Mouse (Mus musculus) hindbrain, embryonic 14.5 days (tissue): ENCODE results near the gene Noxo1. TPM values are rescaled to one million over a fixed set of nuclear protein-coding genes. Genes with fewer than 3 reads are reported as not detected.
"Not testable (repeated sequence)": the region's sequence is repeated elsewhere in the genome, so short reads cannot be mapped to it uniquely, and the experiment has no call there.

Experiments used
- ATAC-seq: fragments of 200-750 bp; cut with Nextera tagmentation; 2 replicates; pipeline ENCODE4 v1.8.0; 2017; ENCODE audit warnings: moderate number of reproducible peaks, mild to moderate bottlenecking, moderate TSS enrichment, moderate library complexity; ENCODE audit not compliant: low FRiP score
- DNase-seq: peaks from one replicate; pipeline ENCODE4 v3.0.0-alpha.2; 2015; ENCODE audit warnings: low spot score
- H3K27ac ChIP-seq: fragments of 300-500 bp; sonication (generic); 2 replicates; pipeline ENCODE4 v1.5.1; 2014; ENCODE audit warnings: mild to moderate bottlenecking, moderate library complexity
- H3K27me3 ChIP-seq: fragments of 300-500 bp; sonication (generic); 2 replicates; pipeline ENCODE4 v1.6.1; 2014; ENCODE audit warnings: mild to moderate bottlenecking, low read length, mixed read lengths; ENCODE audit not compliant: control insufficient read depth, insufficient read depth
- H3K36me3 ChIP-seq: fragments of 300-500 bp; sonication (generic); replicated peaks from 2 replicates; pipeline ENCODE4 v1.6.1; 2014; ENCODE audit not compliant: control insufficient read depth, insufficient read depth
- H3K4me1 ChIP-seq: fragments of 300-500 bp; sonication (generic); replicated peaks from 2 replicates; pipeline ENCODE4 v1.6.1; 2014; ENCODE audit warnings: antibody characterized with exemption, low read length, mixed read lengths; ENCODE audit not compliant: control insufficient read depth, insufficient read depth
- H3K4me2 ChIP-seq: fragments of 300-500 bp; sonication (generic); replicated peaks from 2 replicates; pipeline ENCODE4 v1.6.1; 2014; ENCODE audit warnings: mild to moderate bottlenecking, moderate library complexity
- H3K4me3 ChIP-seq: fragments of 300-500 bp; sonication (generic); replicated peaks from 2 replicates; pipeline ENCODE4 v1.5.1; 2014; ENCODE audit warnings: mild to moderate bottlenecking, low read length
- H3K9ac ChIP-seq: fragments of 300-500 bp; sonication (generic); 2 replicates; pipeline ENCODE4 v1.6.1; 2014
- H3K9me3 ChIP-seq: fragments of 300-500 bp; sonication (generic); 2 replicates; pipeline ENCODE4 v1.6.1; 2016; ENCODE audit warnings: low read length; ENCODE audit not compliant: control insufficient read depth
- WGBS: fragments of 180-500 bp; shearing (Covaris S2); extraction: QIAGEN DNeasy Blood & Tissue Kit; methylation state at CpG from one replicate; pipeline ENCODE4 v1.1.7; 2014; 5-methylcytosine and 5-hydroxymethylcytosine counted together
- polyA plus RNA-seq: library from polyadenylated mRNA; unstranded; fragments of >200 nt; fragmentation: Nextera tagmentation; extraction: Ambion mirVana; gene quantifications from 2 replicates; pipeline ENCODE4 v1.2.1, GENCODE M21; 2014

Gene Noxo1
- polyA plus RNA-seq, 1 experiment from 2014 or later = 2.4 TPM

GRCm38 (mm10) chr17:24653967-24654710 lies 41.9 kb upstream of the Noxo1 start:
- peak overlapping the region; percentile 15; the same call in 1 of the 2 replicates for H3K4me3 ChIP-seq
- peak overlapping the region; percentile 52 for H3K4me2 ChIP-seq
- peaks cover 40% of the 10 kb centered on the region for H3K27me3 ChIP-seq
- no peaks in the 10 kb centered on the region for H3K9me3 ChIP-seq
- WGBS = 6% methylated on average over 19 of the region's 19 CpGs
- peak; percentile 82 for DNase-seq
- H3K27ac ChIP-seq = no peak overlapping the region
- H3K4me1 ChIP-seq = peaks cover 16% of the 10 kb centered on the region; the same call in 1 of the 2 replicates
- peak overlapping the region; percentile 28; the same call in 1 of the 2 replicates for H3K9ac ChIP-seq
- ATAC-seq = peak; percentile 56; the same call in 1 of the 2 replicates
- H3K36me3 ChIP-seq = no peaks in the 10 kb centered on the region

DNA sequence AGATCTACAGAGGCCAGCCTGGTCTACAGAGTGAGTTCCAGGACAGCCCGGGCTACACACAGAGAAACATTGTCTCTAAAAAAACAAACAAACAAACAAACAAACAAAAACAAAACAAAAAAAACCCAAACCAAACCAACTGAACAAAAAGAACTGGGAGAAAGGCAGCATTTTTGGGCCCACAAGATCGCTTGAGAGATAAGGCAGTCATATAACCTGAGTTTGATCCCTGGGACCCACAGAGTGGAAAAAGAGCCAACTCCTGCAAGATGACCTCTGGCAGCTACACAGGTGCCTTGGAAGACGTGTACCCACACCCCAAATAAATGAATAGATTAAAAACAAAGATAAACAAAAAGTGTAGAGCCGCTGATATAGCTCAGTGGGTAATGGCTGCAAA lies 41.1 kb upstream of the Noxo1 start:
- Histone ChIP-seq H3K27ac (no peak overlapping the region), H3K4me2 (no peak overlapping the region), H3K9me3 (no peaks in the 10 kb centered on the region), H3K9ac (no peak overlapping the region), H3K4me3 (no peak overlapping the region), H3K4me1 (peaks cover 12% of the 10 kb centered on the region; the same call in 1 of the 2 replicates), H3K36me3 (no peaks in the 10 kb centered on the region), H3K27me3 (peaks cover 48% of the 10 kb centered on the region)
- DNase-seq = no peak
- ATAC-seq = no peak
- WGBS = 77% methylated on average over 4 of the region's 4 CpGs

GRCm38 (mm10) chr17:24658017-24658758 lies 37.8 kb upstream of the Noxo1 start, which contains the start of gene Npw:
Gene Npw (minus strand): TSS chr17:24658457.
- peaks cover 49% of the 10 kb centered on the region for H3K27me3 ChIP-seq
- H3K4me3 ChIP-seq = peak within 1 kb of the TSS; percentile 27
- H3K9ac ChIP-seq = peak within 1 kb of the TSS; percentile 40
- no peak within 1 kb of the TSS for H3K27ac ChIP-seq
- DNase-seq = no peak
- no peaks in the 10 kb centered on the region for H3K9me3 ChIP-seq
- ATAC-seq = no peak
- peaks cover 6% of the 10 kb centered on the region; the same call in 1 of the 2 replicates for H3K4me1 ChIP-seq
- peak within 1 kb of the TSS; percentile 57 for H3K4me2 ChIP-seq
- no peaks in the 10 kb centered on the region for H3K36me3 ChIP-seq
- WGBS = 2% methylated on average over 47 of the region's 47 CpGs

GRCm38 (mm10) chr17:24667011-24667410 lies 29.0 kb upstream of the Noxo1 start:
- peaks cover 24% of the 10 kb centered on the region for H3K4me1 ChIP-seq
- H3K36me3 ChIP-seq, DNase-seq, H3K9ac ChIP-seq, H3K4me3 ChIP-seq, ATAC-seq, H3K4me2 ChIP-seq, H3K27me3 ChIP-seq, H3K27ac ChIP-seq, H3K9me3 ChIP-seq: not testable (repeated sequence)
- 70% methylated on average over 7 of the region's 7 CpGs for WGBS

- H3K27me3 ChIP-seq = no peaks in the 10 kb centered on the region
- H3K4me3 ChIP-seq = no peak overlapping the region
- peak; percentile 61 for DNase-seq
- 0 out of 2 replicates have a peak, but pooled peaks have one; percentile 5 for ATAC-seq
- 41% methylated on average over 6 of the region's 6 CpGs for WGBS
- H3K4me1 ChIP-seq = peaks cover 28% of the 10 kb centered on the region
- no peaks in the 10 kb centered on the region for H3K9me3 ChIP-seq
- H3K9ac ChIP-seq = no peak overlapping the region
- H3K4me2 ChIP-seq = no peak overlapping the region
- H3K27ac ChIP-seq = no peak overlapping the region
- no peaks in the 10 kb centered on the region for H3K36me3 ChIP-seq
Measured at GRCm38 (mm10) chr17:24667416-24667815, 28.6 kb upstream of the Noxo1 start.

- Histone ChIP-seq H3K27ac (peak overlapping the region; percentile 88), H3K4me2 (peak overlapping the region; percentile 82), H3K9ac (peak overlapping the region; percentile 99), H3K4me1 (peaks cover 30% of the 10 kb centered on the region), H3K4me3 (peak overlapping the region; percentile 99)
- not testable (repeated sequence) for H3K9me3 ChIP-seq, H3K27me3 ChIP-seq, H3K36me3 ChIP-seq, DNase-seq
- 12% methylated on average over 15 of the region's 15 CpGs for WGBS
- peak; percentile 32 for ATAC-seq
Measured at GRCm38 (mm10) chr17:24669214-24669544, 26.9 kb upstream of the Noxo1 start.

DNA sequence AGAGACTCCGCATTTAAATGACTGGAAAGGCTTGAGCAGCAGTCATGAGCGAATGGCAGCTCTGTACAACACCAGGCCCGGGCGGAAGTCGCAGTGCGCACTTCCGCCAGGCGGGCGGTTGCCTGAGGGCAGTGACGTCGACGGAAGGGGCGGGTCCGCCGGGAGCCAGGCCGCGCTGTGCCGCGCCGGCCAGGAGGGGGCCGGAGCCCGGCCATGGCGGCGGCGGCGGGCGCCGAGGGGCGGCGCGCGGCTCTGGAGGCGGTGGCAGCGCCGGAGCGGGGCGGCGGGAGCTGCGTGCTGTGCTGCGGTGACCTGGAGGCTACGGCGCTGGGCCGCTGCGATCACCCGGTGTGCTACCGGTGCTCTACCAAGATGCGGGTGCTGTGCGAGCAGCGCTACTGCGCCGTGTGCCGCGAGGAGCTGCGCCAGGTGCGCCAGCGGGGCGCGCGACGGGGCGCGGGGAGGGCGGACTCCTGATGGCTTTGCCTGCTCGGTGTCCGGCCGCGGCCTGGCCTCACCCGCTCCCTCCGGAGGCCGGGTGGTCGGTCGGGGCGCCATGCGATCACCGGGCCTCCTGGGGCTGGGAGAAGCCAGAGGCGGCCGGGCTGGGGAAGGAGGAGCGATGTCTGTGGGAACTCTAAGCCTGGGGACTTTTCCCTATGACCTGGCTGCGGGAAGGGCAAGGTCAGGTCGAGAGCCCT lies 26.3 kb upstream of the Noxo1 start, which contains the start of gene Zfp598:
Gene Zfp598, plus strand, starts transcription at position 143 of the 701 bp plus-strand sequence.
- Histone ChIP-seq H3K9me3 (no peaks in the 10 kb centered on the region), H3K4me1 (peaks cover 30% of the 10 kb centered on the region), H3K36me3 (no peaks in the 10 kb centered on the region), H3K4me3 (peak within 1 kb of the TSS; percentile 99), H3K4me2 (peak within 1 kb of the TSS; percentile 82), H3K9ac (peak within 1 kb of the TSS; percentile 99), H3K27me3 (no peaks in the 10 kb centered on the region), H3K27ac (peak within 1 kb of the TSS; percentile 88)
- DNase-seq (peak; percentile 98), ATAC-seq (peak; percentile 98)
- under 1% methylated on average over 71 of the region's 80 CpGs for WGBS

DNA sequence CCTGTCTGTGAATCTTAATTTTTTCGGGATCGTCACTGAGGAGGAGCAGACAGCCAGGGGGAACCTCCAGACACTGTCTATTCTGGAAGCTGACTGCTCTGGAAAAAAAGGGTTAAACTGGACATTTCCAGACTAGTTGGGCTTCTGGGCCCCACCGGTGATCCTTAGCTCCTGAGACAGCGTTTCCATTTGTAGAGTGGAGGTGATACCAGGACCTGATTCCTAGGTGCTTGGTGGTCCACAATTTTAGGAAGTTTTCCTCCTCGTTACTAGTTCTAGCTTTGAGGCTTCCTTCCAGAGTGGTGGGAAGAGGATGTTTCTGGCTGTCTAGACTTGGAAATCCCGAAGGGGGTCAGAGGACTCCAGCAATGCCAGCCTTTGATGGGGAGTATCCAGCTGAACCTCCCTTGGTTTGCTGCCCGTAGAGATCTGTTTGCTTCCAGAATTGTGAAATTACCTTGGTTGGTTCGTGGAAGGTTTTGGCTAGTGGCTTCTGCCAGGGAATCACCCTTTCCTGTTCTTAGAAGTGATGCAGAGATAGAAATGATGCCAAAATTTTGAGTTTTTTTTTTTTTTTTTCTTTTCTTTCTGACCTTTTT lies 25.7 kb upstream of the Noxo1 start:
- H3K4me2 ChIP-seq = peak overlapping the region; percentile 82
- H3K27ac ChIP-seq = peak overlapping the region; percentile 88
- 14% methylated on average over 8 of the region's 8 CpGs for WGBS
- peak overlapping the region; percentile 99 for H3K4me3 ChIP-seq
- ATAC-seq = no peak
- peak overlapping the region; percentile 99 for H3K9ac ChIP-seq
- H3K9me3 ChIP-seq = no peaks in the 10 kb centered on the region
- DNase-seq = no peak
- no peaks in the 10 kb centered on the region for H3K36me3 ChIP-seq
- H3K27me3 ChIP-seq = no peaks in the 10 kb centered on the region
- H3K4me1 ChIP-seq = peaks cover 30% of the 10 kb centered on the region
